Mouse (Mus musculus): ENCODE measurements around the gene Stk39.

Stk39 gene

GRCm38 (mm10) chr2:68385654-68386312 lies 86.3 kb downstream of the Stk39 start:
- DNase-seq (ENCODE audit: extremely low read depth, low read depth, low spot score), result no peak

GRCm38 (mm10) chr2:68383964-68384363 lies 88.1 kb downstream of the Stk39 start:
- no peak for DNase-seq (ENCODE audit: extremely low read depth, low read depth, low spot score)

GRCm38 (mm10) chr2:68382394-68383059 lies 89.5 kb downstream of the Stk39 start:
- DNase-seq (ENCODE audit: extremely low read depth, low read depth, low spot score), result no peak

- no peak for DNase-seq (ENCODE audit: extremely low read depth, low read depth, low spot score)
Measured at GRCm38 (mm10) chr2:68381881-68382280, 90.2 kb downstream of the Stk39 start.

GRCm38 (mm10) chr2:68381205-68381604 lies 90.9 kb downstream of the Stk39 start:
- no peak for DNase-seq (ENCODE audit: extremely low read depth, low read depth, low spot score)

GRCm38 (mm10) chr2:68379631-68380030 lies 92.4 kb downstream of the Stk39 start:
- DNase-seq (ENCODE audit: extremely low read depth, low read depth, low spot score), result no peak

GRCm38 (mm10) chr2:68378319-68378718 lies 93.7 kb downstream of the Stk39 start:
- DNase-seq (ENCODE audit: extremely low read depth, low read depth, low spot score), result no peak

GRCm38 (mm10) chr2:68377251-68377681 lies 94.8 kb downstream of the Stk39 start:
- DNase-seq (ENCODE audit: extremely low read depth, low read depth, low spot score), result no peak

- no peak for DNase-seq (ENCODE audit: extremely low read depth, low read depth, low spot score)
Measured at GRCm38 (mm10) chr2:68376660-68377059, 95.4 kb downstream of the Stk39 start.

GRCm38 (mm10) chr2:68374202-68374601 lies 97.9 kb downstream of the Stk39 start:
- no peak for DNase-seq (ENCODE audit: extremely low read depth, low read depth, low spot score)

- no peak for DNase-seq (ENCODE audit: extremely low read depth, low read depth, low spot score)
Measured at GRCm38 (mm10) chr2:68371912-68372311, 100.2 kb downstream of the Stk39 start.

- no peak for DNase-seq (ENCODE audit: extremely low read depth, low read depth, low spot score)
Measured at GRCm38 (mm10) chr2:68370326-68370725, 101.7 kb downstream of the Stk39 start.

GRCm38 (mm10) chr2:68369080-68369479 lies 103.0 kb downstream of the Stk39 start:
- DNase-seq (ENCODE audit: extremely low read depth, low read depth, low spot score), result no peak

- DNase-seq (ENCODE audit: extremely low read depth, low read depth, low spot score), result no peak
Measured at GRCm38 (mm10) chr2:68367944-68368343, 104.1 kb downstream of the Stk39 start.

- no peak for DNase-seq (ENCODE audit: extremely low read depth, low read depth, low spot score)
Measured at GRCm38 (mm10) chr2:68366897-68367193, 105.2 kb downstream of the Stk39 start.

- no peak for DNase-seq (ENCODE audit: extremely low read depth, low read depth, low spot score)
Measured at GRCm38 (mm10) chr2:68366091-68366896, 105.8 kb downstream of the Stk39 start.

GRCm38 (mm10) chr2:68365504-68365903 lies 106.6 kb downstream of the Stk39 start:
- no peak for DNase-seq (ENCODE audit: extremely low read depth, low read depth, low spot score)

- no peak for DNase-seq (ENCODE audit: extremely low read depth, low read depth, low spot score)
Measured at GRCm38 (mm10) chr2:68364181-68364900, 107.7 kb downstream of the Stk39 start.

- DNase-seq (ENCODE audit: extremely low read depth, low read depth, low spot score), result no peak
Measured at GRCm38 (mm10) chr2:68363159-68363558, 108.9 kb downstream of the Stk39 start.

GRCm38 (mm10) chr2:68361701-68362100 lies 110.4 kb downstream of the Stk39 start:
- DNase-seq (ENCODE audit: extremely low read depth, low read depth, low spot score), result no peak

GRCm38 (mm10) chr2:68350621-68351020 lies 121.4 kb downstream of the Stk39 start:
- no peak for DNase-seq (ENCODE audit: extremely low read depth, low read depth, low spot score)
